Mouse (Mus musculus) T-helper 2 cell (primary cell): ENCODE measurements around the gene Zfp467.

Experiments
- in situ Hi-C: fragments of 300-600 bp; cut with MboI, MseI; formaldehyde crosslinking; loops from one replicate; pipeline ENCODE4 v1.15.1; 2025; ENCODE audit warnings: high pct_unique_total_duplicates

Gene Zfp467

DNA sequence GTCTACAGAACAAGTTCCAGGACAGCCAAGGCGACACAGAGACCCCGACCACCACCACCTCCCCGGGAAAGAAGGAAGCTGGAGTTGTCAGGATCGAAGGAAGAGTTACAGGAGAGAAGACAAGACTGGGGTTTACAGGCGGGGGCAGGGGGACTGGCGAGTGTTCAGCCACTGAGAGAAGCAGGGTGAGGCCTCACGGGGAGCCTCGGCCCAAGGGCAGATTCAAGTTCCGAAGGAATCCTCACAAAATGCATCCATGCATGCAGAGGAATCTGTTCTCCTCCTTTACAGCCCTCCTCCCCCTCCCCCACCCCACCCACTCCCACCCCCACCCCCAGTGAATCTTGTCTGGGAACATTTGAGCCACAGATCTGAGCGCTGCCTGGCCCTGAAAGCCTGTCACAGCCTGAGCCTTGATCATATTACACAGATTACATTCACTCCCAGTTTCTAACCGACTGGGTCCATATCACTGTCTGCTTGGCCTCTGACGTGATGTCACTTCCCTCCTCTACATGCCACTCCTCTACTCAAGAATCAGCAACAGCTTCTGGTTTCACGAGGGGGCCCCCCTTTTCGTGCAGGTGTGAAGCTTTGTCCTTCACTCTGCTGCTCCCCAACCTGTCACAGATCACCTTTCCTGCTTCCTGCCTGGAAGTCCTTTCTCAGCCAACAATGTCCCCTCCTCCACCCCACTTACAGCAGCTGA is 5.2 kb downstream of the Zfp467 start:
- in situ Hi-C loops, result no loop called here

DNA sequence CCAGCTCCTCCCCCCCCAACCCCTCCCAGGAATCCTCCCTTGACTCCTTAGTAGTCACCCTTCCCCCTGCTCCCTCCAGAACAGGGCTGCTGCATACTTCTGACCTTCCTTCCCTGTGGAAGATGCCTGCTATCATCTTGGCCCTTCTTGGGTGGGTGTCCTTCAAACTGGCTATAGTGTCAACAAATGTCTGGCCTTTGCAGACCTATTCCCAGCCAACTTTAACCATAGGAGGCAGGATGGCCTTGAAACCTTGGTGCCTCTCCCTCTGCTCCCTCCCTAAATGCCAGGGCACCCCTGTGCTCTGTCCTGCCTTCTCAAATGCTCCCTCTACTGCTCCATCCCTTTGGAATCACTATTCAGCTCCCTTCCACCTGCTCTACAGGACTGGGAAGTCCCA is 6.0 kb downstream of the Zfp467 start:
- in situ Hi-C loops, result no loop called here

DNA sequence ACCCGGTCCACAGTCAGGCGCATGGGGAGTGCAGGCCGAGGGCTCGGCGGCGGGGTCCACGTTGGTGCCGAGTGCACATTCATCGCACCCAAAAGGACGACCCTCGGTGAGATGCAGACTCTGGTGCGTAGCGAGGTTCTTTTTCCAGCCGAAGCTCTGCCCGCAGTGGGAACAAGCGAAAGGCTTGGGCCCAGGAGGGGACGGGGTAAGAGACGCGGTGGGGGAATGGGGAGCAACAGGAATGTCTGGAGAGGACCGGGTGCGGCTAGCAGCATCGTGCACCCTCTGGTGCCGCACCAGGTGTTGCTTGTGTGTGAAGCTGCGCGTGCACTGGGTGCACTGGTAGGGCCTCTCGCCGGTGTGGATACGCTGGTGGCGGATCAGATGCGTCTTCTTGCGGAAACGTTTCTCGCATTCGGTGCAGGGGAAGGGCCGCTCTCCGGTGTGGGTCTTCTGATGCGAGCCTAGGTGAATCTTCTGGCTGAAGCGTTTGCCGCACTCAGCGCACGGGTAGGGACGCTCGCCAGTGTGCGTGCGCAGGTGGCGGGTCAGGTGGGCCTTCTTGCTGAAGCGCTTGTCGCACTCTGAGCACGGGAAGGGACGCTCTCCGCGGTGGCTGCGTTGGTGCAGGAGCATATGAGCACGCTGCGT is 7.0 kb downstream of the Zfp467 start:
- in situ Hi-C loops, result no loop called here

DNA sequence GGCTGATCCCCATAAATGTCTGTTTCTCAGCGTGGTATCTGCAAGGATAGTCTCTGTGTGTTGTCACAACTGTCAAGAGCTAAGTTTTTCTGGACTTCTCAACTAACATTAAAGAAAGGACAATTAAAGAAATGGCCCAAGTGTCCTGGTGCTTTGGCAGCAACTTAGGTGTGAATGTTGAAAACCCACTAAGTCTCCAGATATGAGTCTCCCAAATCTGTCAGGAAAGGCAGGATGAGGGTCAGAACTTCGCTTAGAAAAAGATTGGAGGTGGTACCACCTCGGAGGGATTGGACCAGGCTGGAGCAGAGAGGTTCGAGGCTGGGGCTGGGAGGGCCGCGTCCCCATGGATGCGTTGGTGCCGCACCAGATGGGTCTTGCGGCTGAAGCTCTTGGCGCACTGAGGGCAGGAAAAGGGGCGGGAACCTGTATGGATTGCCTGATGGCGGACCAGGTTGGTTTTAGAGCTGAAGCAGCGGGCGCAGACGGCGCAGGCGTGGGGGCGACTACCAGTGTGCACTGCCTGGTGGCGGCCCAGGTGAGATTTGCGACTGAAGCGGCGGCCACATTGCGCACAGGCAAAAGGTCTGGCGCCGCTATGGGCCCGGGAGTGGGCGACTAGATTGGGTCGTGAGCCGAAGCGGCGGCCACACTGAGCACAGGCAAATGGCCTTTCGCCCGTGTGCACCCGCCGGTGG is 7.8 kb downstream of the Zfp467 start:
- in situ Hi-C loops, result no loop called here

DNA sequence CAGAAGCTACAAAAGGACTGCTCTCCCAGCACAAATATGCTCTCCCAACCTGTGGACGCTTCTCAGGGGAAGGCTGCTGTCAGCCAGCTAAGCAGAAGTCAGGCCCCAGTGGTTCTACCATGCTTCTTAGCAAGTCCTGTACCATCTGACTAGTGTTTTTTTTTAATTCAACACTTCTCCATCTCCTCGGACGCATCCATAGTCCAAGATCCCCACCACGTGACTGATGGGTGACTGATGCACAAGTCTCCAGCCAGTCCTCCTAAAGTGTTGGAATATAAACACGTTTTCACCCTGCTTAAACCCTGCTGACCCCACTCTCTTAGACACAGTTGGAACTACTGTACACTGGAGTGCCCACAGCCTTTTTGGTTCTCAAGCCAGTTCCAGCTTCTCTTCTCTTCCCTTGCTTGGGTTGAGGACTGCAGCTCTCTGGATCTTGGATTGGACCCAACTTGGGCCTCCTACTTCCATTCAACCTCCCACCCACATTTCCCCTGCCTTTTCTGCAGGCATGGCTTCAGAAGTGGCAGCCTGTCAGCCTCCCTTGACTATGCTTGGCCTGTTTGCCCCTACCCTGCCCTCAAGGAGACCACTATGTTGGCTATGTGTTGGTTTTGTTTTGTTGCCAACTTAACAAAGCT is 9.8 kb downstream of the Zfp467 start:
- in situ Hi-C loops, result no loop called here

DNA sequence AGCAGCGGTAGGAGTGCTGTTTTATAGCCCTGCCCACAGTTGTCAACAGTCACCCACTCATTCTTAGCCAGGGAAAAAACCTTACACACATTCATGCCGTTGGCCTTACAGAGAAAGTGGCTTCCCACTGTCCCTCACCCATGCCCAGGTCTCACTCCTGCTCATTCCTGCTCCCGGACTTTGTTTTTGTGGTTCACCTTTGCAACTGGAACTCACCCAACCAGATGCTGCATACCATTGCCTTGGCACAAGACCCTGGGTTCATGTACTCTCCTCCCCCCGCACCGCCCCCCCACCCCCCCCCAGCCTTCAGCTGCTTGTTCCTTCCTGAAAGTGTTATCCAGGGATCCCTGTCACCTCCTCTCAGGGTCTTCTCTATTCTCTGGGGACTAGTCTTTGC is 10.5 kb downstream of the Zfp467 start:
- in situ Hi-C loops, result no loop called here

DNA sequence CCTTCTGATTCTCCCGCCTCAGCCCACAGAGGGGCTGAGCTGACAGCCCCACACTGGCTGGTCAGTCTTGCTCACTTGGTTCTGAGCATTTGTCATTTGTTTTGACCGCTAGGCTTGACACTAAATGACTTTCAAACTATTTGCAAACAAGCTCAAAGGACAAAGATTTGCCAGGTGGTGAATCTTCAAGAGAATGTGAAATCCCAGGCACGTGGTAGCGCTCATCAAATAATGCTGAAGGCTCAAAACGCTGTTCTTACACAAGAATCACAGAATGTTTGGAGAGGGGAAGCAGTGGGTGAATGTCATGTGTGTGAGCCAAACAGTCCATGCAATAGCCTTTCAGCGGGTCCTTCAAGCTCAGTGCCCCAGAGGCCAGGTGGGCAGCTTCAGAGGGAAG is 11.0 kb downstream of the Zfp467 start:
- in situ Hi-C loops, result no loop called here

DNA sequence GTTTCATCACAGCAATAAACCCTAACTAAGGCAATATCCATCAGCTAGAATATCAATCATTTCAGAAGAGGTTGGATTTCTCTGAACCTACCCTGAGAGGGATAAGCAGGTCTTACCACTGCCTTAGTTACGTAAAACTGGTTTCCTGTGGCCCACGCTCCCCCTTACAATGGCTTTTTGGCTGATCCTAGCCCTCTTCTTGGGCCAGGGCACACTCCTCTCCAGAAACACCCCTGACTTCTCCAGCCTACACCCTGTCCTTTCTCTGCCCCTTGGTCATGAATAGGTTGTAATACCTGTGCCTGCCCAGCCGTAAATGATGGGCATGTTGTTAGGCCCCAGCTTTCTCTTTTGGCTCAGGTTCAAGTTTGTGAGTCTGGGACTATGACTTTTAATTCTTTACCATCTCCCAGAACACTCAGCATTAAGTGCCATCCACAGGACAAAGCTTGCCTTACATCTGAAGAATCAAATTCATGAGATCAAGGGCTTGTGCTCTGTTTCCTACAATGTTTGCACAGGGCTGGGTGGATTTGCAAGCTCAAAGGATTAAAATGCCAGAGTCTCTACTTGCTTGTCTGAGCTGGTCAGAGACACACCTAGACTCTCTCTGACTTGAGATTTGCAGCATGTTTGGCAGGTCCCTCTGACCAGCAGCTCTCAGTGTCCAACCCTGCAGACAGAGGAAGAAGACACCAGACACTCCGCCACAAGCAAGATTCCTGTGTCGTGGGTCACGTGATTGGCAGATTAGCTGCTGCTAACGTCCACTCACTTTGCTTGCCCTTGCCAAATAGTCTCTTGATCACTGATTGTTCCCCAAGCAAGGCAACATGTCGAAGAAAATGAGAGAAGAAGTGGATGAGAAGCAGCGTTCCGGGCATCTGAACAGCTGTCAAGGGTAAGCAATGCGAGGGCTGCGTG is 12.5 kb downstream of the Zfp467 start:
- in situ Hi-C loops, result no loop called here

DNA sequence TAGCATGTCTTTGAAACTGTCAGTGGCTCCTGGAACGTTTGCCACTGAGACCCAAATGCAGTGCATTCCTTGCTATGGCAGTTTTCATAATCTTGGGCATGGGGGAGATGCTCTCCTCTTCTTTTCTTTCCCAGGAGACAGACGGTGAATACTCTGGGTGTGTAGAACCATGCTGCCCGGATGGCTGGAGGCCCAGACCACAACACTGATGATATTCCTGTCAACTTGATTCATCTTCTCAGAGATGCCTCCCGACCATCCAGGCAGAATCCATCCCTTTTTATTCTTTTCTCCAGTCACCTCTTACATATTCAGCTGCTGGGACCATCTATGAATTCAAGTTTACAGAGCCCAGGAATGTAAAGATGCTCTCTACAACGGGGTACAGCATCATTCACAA is 14.9 kb downstream of the Zfp467 start:
- in situ Hi-C loops, result no loop called here

DNA sequence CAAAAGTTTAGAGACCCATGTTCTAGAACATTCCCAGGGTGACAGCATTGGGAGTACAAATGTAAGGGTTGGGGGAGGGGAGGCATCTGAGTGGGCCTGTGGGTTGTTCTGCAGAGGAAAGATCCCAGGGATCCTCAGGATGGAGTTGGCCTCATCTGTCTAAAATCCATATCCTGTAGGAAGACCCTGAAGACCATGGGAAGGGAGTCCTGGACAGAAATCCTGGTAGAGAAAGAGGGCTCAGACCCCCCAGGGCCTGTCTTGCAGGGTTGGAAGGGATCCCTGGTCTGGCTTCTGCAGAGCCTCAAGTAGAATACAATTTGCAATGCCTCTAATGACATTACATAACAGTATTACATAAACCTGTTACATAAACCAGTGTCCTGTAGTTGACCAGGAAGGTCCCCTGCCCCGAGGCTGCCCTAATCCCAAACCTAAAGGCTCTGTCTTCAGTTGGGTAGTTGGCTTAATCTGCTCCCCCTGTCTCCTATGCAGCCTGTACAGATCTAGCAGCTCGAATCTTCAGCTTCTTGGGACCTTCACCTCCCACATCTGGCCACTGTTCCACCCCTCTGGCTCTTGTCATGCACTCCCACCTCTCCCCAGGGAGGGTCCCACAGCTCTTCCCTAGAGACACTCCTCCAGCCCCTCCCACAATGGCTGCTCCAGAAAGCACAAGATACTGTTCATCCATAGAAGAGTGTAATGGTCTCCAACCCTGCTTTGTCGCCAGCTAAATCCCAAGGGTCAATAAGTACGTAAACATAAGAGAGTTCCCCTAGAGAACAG is 16.7 kb downstream of the Zfp467 start:
- in situ Hi-C loops, result no loop called here

DNA sequence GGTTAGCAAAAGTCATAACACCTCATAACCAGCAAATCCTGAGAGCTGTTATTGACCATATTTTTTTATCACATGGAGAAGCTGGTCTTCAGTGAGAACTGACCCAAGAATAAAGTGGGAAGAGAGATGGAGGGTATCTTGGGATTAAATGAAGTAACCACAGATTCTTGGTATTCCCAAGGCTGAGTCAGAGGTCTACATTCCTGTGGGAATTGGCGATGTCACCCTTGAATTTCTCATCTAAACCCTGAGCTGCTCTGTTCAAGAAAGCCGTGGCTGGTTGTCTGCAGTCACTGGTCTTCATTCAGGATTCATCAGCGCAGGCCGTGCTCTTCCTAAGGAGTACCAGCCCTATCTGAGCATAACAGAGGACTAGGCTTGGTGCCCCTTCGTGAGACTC is 18.7 kb downstream of the Zfp467 start:
- in situ Hi-C loops, result no loop called here

DNA sequence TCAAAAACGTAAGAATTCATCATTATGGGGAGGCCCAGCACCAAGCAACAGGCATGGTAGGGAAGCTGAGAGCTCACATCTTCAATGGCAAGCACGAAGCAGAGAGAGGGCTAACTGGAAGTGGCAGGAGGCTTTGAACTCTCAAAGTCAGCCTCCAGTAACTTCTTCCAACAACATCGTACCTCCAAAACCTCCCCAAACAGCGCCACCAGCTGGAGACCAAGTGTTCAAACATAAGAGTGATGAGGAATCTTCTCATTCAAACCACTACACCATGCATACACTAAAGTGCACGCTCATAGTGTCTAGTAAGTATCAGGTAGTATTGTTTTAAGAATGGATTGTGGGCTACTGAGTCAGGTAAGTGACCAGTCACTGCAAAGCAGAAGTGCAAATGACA is 21.6 kb downstream of the Zfp467 start:
- in situ Hi-C loops, result no loop called here

DNA sequence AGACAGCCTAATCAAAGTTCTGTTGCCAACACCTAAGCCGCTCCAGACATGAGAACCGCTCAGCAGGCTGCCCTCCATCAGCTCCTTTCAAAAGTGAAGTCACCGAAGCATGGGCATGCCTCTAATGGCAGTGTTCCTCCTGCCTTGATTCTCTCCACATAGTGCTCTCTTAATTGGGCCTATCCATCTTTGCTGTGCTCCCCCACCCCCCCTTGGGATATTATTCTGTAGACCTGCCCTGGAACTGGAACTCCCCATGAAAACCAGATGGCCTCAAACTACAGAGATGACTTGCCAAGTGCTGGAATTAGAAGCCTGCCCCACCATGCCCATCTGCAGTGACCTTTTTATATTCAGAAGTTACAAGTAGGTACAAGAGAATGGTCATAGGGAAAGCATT is 22.3 kb downstream of the Zfp467 start:
- in situ Hi-C loops, result no loop called here

DNA sequence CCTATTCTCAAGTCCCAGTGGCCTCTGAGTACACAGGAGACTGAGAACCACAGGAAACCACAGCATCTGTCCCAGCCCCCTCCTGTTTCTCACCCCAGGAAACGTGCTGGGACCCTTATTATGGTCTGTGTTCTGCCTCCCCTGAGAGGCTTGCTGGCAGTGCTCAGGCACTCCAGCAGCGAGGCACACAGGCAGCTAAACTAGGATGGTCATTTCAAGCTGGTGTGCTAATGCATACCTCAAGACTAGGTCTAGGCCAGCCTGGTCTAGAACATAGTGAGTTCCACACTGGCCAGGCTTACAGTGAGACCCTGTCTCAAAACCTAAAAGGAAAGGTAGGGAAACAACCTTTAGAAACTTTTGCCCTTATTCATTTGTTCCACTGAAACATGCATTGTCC is 25.0 kb downstream of the Zfp467 start:
- in situ Hi-C loops, result no loop called here

DNA sequence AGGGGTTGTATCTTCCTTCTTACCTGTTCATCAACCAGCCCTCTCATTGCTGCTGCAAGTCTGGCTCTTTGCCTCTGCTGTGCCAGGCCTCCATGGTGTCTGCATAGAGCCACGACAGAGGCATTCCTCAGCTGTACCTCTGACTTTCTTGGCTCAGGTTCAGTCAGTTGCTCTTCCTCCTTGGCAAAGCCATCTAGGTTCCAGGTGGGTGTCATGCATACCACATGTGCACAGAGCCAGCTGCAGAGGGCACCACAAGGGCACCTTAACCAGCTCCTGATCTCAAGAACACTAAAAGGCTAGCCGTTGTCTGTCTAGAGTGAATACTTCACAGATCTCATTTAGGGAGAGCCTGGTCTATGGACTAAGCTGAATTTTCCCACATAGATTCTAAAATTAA is 29.1 kb downstream of the Zfp467 start:
- in situ Hi-C loops, result no loop called here

DNA sequence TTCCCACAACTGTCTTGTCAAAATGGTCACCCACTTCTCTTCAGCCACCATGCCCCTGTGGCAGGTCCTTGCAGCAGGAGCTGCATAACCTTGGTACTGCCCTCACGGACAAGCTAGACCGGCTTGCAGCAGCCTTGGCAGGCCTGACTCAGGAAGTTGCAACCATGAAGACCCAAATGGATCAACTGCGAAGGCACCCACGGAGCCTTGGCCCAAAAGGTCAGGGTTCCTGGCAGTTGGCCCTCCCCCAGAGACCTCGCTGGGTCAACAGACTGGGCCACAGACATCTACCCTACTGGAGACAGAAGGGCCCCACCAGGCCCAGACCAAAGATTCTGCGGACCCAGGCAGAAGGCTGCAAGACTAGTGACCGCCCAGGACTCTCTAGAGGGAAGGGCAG is 30.0 kb downstream of the Zfp467 start:
- in situ Hi-C loops, result no loop called here

DNA sequence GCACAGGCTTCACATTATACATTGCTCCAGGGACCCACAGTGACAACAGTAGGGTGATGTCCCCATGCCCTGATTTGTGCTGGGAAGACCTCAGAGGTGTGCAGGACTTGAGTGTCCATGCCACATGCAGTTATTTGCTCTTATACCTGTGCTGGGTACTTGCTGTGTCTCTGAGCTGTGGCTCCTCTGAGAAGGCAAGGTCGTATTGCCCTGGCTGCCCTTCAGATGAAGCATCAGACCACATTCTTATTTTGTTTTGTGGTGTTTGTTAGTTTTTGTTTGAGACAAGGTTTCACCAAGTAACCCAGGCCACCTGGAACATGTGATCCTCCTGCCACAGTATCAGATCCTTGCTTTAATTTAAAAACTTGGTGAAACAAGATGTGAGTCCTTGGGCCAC is 30.7 kb downstream of the Zfp467 start:
- in situ Hi-C loops, result no loop called here

DNA sequence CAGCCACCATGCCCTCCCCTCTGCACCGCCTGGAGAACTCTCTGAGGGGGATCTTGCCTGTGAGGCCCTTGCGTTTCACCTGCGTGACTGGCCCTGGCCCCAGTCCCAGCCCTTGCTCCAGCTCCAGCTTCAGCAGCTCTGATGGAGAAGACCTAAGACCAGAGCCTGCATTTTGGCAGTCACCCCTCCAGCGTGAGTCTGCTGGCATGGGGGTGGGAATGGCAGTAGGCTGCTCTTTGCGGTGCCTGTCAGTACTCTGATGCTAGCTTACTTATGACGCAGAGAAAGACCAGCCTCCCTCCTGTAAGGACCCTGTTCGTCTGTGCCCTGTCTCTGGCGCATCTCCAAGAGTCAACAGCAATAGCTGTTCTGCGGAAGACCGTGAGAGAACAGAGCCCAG is 32.5 kb downstream of the Zfp467 start:
- in situ Hi-C loops, result no loop called here

DNA sequence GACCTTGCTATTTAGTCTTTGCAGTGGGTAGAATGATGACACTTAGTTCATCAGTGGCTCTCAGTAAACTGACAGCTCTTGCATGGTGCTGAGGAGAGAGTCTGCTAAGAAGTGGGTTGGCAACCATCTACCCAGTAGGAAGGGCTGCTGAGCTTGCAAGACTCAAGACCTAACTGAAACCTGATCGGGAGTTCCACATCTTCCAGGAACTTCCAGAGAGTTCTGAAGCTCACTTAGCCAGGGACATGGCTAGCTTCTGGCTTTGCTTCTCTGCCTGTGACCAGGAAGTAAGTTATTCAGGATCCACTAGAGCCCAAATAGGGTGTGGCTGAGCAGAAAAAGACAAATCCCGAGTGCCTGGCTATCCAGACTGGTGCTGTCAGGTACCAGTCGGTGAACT is 33.0 kb downstream of the Zfp467 start:
- in situ Hi-C loops, result no loop called here

DNA sequence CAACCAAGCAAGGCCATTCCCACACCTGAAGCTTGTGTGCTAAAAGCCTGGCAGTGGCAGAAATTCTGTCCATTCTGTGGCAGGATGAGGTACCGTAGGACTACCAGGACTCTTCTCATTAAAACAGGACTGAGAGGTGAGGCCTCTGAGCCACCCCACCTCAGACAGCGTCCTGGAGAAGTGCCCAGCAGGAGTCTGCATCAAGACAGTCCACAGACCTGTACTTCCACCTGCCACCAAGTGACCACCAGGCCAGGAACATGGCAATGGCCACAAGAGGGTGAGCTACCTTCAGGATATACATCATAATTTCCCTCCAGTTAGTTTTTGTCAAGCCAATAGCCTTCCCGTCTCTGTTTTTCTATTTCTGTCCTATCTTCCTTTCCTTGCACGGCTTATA is 33.5 kb downstream of the Zfp467 start:
- in situ Hi-C loops, result no loop called here
